Mouse (Mus musculus): ENCODE data around the gene Hjurp. TPM values are rescaled to one million over a fixed set of nuclear protein-coding genes. Genes with fewer than 3 reads are reported as not detected.

The Hjurp gene
- polyA plus RNA-seq, 1 experiment from 2014 or later: 56.3 TPM

GRCm38 (mm10) chr1:88240072-88240471 lies 37.4 kb downstream of the Hjurp start:
- Histone ChIP-seq H3K4me3 (replicated peaks; ENCODE audit: low read depth, low read length) (no peak overlapping the region), H3K4me2 (ENCODE audit: low read length) (no peak overlapping the region), H3K9ac (ENCODE audit: low read depth, low read length) (no peak overlapping the region), H3K27me3 (ENCODE audit: insufficient read depth, low read length) (no peaks in the 10 kb centered on the region), H3K9me3 (replicated peaks; ENCODE audit: low read length) (peaks cover 55% of the 10 kb centered on the region), H3K27ac (no peak overlapping the region), H3K36me3 (ENCODE audit: insufficient read depth, low read length) (no peaks in the 10 kb centered on the region), H3K4me1 (replicated peaks; ENCODE audit: insufficient read depth, low read length) (no peaks in the 10 kb centered on the region)
- DNase-seq (ENCODE audit: low spot score): no peak
- 69% methylated on average over 5 of the region's 5 CpGs for WGBS
- no peak for TF ChIP-seq CTCF (IDR thresholded peaks at IDR 0.05; ENCODE audit: low read depth)
- ATAC-seq (replicated peaks; ENCODE audit: low FRiP score, low read depth): no peak

DNA sequence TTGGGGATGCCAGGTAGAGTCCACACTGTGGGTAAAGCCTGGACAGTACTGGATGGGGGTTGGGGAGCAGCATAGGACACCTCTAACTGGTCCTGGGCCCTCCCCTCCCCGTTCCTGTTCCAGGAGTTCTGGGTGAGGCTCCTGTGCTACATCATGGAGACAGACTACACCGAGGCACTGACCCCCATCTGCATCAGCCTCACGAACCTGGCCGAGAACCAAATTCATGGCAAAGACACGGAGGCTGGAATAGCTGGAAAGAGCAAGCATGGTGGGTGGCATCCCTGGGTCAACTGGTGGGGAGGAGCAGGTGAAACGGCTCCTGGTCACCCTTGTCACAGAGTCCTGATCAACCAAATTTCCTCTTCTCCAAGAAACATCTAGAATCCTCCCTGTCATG lies 38.7 kb downstream of the Hjurp start:
- no peaks in the 10 kb centered on the region for H3K4me1 ChIP-seq (replicated peaks; ENCODE audit: insufficient read depth, low read length)
- H3K4me2 ChIP-seq (ENCODE audit: low read length): no peak overlapping the region
- no peaks in the 10 kb centered on the region for H3K36me3 ChIP-seq (ENCODE audit: insufficient read depth, low read length)
- peaks cover 65% of the 10 kb centered on the region for H3K9me3 ChIP-seq (replicated peaks; ENCODE audit: low read length)
- H3K4me3 ChIP-seq (replicated peaks; ENCODE audit: low read depth, low read length): no peak overlapping the region
- 70% methylated on average over 6 of the region's 6 CpGs for whole genome bisulfite sequencing
- no peak for TF ChIP-seq CTCF (IDR thresholded peaks at IDR 0.05; ENCODE audit: low read depth)
- no peak overlapping the region for H3K27ac ChIP-seq
- no peaks in the 10 kb centered on the region for H3K27me3 ChIP-seq (ENCODE audit: insufficient read depth, low read length)
- DNase-seq (ENCODE audit: low spot score) (no peak), ATAC-seq (replicated peaks; ENCODE audit: low FRiP score, low read depth) (no peak)
- H3K9ac ChIP-seq (ENCODE audit: low read depth, low read length): no peak overlapping the region

- 72% methylated on average over 5 of the region's 5 CpGs for WGBS
- H3K9me3 ChIP-seq (replicated peaks; ENCODE audit: low read length): peaks cover 73% of the 10 kb centered on the region
Measured at GRCm38 (mm10) chr1:88237311-88237710, 40.1 kb downstream of the Hjurp start.

DNA sequence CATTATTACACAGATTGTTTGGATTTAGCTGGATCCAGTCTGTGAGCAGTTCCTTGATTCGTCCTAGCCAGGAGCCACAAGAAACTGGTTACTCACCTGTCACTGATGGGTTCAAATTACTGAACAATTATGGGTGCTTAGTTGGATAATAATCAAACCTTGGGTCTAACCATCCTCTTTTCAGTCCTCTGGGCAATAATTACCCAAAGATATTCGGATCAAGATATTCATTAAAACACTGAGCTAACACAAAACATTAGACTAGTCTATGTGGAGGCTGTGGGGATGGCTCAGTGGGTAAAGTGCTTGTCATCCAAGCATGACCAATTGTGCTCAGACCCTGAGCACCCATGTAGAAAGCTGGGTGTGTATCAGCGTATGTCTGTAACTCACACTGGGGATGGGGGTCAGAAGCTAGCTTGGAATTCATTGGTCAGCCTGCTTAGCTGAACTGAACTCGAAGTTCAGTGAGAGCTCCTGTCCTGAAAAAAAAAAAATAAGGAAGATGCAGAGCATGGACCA lies 41.5 kb downstream of the Hjurp start:
- DNase-seq (ENCODE audit: low spot score) (peak; percentile 52), ATAC-seq (replicated peaks; ENCODE audit: low FRiP score, low read depth) (peak; percentile 60)
- no peak for TF ChIP-seq CTCF (IDR thresholded peaks at IDR 0.05; ENCODE audit: low read depth)
- Histone ChIP-seq H3K36me3 (ENCODE audit: insufficient read depth, low read length) (no peaks in the 10 kb centered on the region), H3K4me3 (replicated peaks; ENCODE audit: low read depth, low read length) (no peak overlapping the region), H3K4me1 (replicated peaks; ENCODE audit: insufficient read depth, low read length) (no peaks in the 10 kb centered on the region), H3K27ac (no peak overlapping the region), H3K9ac (ENCODE audit: low read depth, low read length) (no peak overlapping the region), H3K4me2 (ENCODE audit: low read length) (no peak overlapping the region), H3K27me3 (ENCODE audit: insufficient read depth, low read length) (no peaks in the 10 kb centered on the region), H3K9me3 (replicated peaks; ENCODE audit: low read length) (peaks cover 76% of the 10 kb centered on the region)
- whole genome bisulfite sequencing: 55% methylated on average over 4 of the region's 4 CpGs

More at GRCm38 (mm10) chr1:88237311-88237710, 40.1 kb downstream of the Hjurp start:
- Histone ChIP-seq H3K4me1 (replicated peaks; ENCODE audit: insufficient read depth, low read length) (no peaks in the 10 kb centered on the region), H3K27ac (no peak overlapping the region), H3K4me3 (replicated peaks; ENCODE audit: low read depth, low read length) (no peak overlapping the region), H3K27me3 (ENCODE audit: insufficient read depth, low read length) (no peaks in the 10 kb centered on the region), H3K36me3 (ENCODE audit: insufficient read depth, low read length) (no peaks in the 10 kb centered on the region), H3K9ac (ENCODE audit: low read depth, low read length) (no peak overlapping the region), H3K4me2 (ENCODE audit: low read length) (no peak overlapping the region)
- 0 out of 2 replicates have a peak, but pooled peaks have one; percentile 0 for ATAC-seq (replicated peaks; ENCODE audit: low FRiP score, low read depth)
- no peak for TF ChIP-seq CTCF (IDR thresholded peaks at IDR 0.05; ENCODE audit: low read depth)
- no peak for DNase-seq (ENCODE audit: low spot score)

DNA sequence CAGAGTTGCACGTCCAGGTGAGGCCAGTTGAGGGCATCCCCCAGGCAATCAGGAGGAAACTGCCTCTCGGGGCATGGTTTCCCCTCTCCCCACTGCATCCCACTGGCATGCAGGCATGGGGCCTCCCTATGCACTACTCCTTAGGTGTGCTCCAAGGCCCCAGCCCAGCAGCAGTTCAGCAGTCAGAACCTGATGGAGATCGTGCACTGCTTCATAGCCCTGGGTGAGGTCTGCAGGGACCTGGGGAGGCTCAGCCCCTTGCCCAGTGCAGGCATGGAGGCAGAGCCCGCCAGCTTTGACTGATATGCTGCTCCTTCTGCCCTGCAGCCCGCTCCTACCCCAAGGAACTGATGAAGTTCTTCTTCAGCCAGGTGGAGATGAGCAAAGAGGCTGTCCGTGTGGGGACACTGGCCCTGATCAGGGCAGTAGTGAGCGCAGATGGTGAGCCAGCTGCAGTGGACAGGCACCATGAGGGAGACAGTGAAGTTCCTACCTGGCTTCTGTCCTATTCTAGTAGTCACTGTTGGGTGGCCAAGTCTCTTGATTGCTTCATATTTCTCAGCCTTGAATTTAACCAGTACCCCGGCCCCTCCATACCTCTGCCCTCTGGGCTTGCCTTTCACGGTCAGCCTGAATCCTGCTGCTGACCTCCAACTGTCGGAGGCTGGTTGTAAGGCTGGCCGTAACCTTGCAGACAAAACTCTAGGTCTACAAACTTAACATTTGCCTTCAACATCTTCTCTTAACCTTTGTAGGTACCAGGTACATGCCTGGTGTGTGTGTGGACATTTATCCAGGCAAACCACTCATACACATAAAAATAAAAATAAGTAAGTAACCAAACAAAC lies 42.2 kb downstream of the Hjurp start:
- Histone ChIP-seq H3K36me3 (ENCODE audit: insufficient read depth, low read length) (no peaks in the 10 kb centered on the region), H3K27ac (no peak overlapping the region), H3K9me3 (replicated peaks; ENCODE audit: low read length) (peaks cover 74% of the 10 kb centered on the region), H3K4me2 (ENCODE audit: low read length) (no peak overlapping the region), H3K9ac (ENCODE audit: low read depth, low read length) (no peak overlapping the region), H3K4me1 (replicated peaks; ENCODE audit: insufficient read depth, low read length) (no peaks in the 10 kb centered on the region), H3K4me3 (replicated peaks; ENCODE audit: low read depth, low read length) (no peak overlapping the region), H3K27me3 (ENCODE audit: insufficient read depth, low read length) (no peaks in the 10 kb centered on the region)
- no peak for ATAC-seq (replicated peaks; ENCODE audit: low FRiP score, low read depth)
- no peak for TF ChIP-seq CTCF (IDR thresholded peaks at IDR 0.05; ENCODE audit: low read depth)
- WGBS: 63% methylated on average over 11 of the region's 11 CpGs
- no peak for DNase-seq (ENCODE audit: low spot score)

GRCm38 (mm10) chr1:88234646-88235045 lies 42.8 kb downstream of the Hjurp start:
- ATAC-seq (replicated peaks; ENCODE audit: low FRiP score, low read depth) (no peak), DNase-seq (ENCODE audit: low spot score) (no peak)
- no peak for TF ChIP-seq CTCF (IDR thresholded peaks at IDR 0.05; ENCODE audit: low read depth)
- no peak overlapping the region for H3K9ac ChIP-seq (ENCODE audit: low read depth, low read length)
- WGBS: 40% methylated on average over 5 of the region's 5 CpGs
- no peaks in the 10 kb centered on the region for H3K4me1 ChIP-seq (replicated peaks; ENCODE audit: insufficient read depth, low read length)
- no peaks in the 10 kb centered on the region for H3K36me3 ChIP-seq (ENCODE audit: insufficient read depth, low read length)
- no peak overlapping the region for H3K4me2 ChIP-seq (ENCODE audit: low read length)
- peaks cover 74% of the 10 kb centered on the region for H3K9me3 ChIP-seq (replicated peaks; ENCODE audit: low read length)
- H3K4me3 ChIP-seq (replicated peaks; ENCODE audit: low read depth, low read length): no peak overlapping the region
- H3K27ac ChIP-seq: no peak overlapping the region
- H3K27me3 ChIP-seq (ENCODE audit: insufficient read depth, low read length): no peaks in the 10 kb centered on the region
